Mouse (Mus musculus): ENCODE measurements around the gene Ciita. TPM values are rescaled to one million over a fixed set of nuclear protein-coding genes. Genes with fewer than 3 reads are reported as not detected.

Ciita gene
- polyA plus RNA-seq, 1 experiment = 0.22 TPM

- Histone ChIP-seq H3K4me1 (no peaks in the 10 kb centered on the region; the same call in 1 of the 2 replicates), H3K4me3 (replicated peaks) (no peak overlapping the region), H3K9me3 (no peaks in the 10 kb centered on the region), H3K27me3 (replicated peaks) (peaks cover 55% of the 10 kb centered on the region), H3K36me3 (replicated peaks; ENCODE audit: low read length) (no peaks in the 10 kb centered on the region)
- TF ChIP-seq GATA1 (IDR thresholded peaks at IDR 0.05; ENCODE audit: borderline replicate concordance, low read length) (no peak), FLI1 (IDR thresholded peaks at IDR 0.05; ENCODE audit: low read length) (no peak)
These were observed 28.8 kb downstream of the Ciita start for GRCm38 (mm10) chr16:10508691-10509090.

GRCm38 (mm10) chr16:10510477-10511133, 30.7 kb downstream of the Ciita start:
- Histone ChIP-seq H3K4me3 (replicated peaks) (no peak overlapping the region), H3K36me3 (replicated peaks; ENCODE audit: low read length) (no peaks in the 10 kb centered on the region), H3K9me3 (no peaks in the 10 kb centered on the region), H3K27me3 (replicated peaks) (peaks cover 53% of the 10 kb centered on the region), H3K4me1 (no peaks in the 10 kb centered on the region; the same call in 1 of the 2 replicates)
- TF ChIP-seq FLI1 (IDR thresholded peaks at IDR 0.05; ENCODE audit: low read length) (no peak), GATA1 (IDR thresholded peaks at IDR 0.05; ENCODE audit: borderline replicate concordance, low read length) (no peak)

GRCm38 (mm10) chr16:10511134-10511520, 31.3 kb downstream of the Ciita start:
- Histone ChIP-seq H3K36me3 (replicated peaks; ENCODE audit: low read length) (no peaks in the 10 kb centered on the region), H3K27me3 (replicated peaks) (peaks cover 51% of the 10 kb centered on the region), H3K4me1 (no peaks in the 10 kb centered on the region; the same call in 1 of the 2 replicates), H3K4me3 (replicated peaks) (no peak overlapping the region), H3K9me3 (no peaks in the 10 kb centered on the region)
- TF ChIP-seq GATA1 (IDR thresholded peaks at IDR 0.05; ENCODE audit: borderline replicate concordance, low read length) = no peak
- TF ChIP-seq FLI1 (IDR thresholded peaks at IDR 0.05; ENCODE audit: low read length) = no peak

- H3K27me3 ChIP-seq (replicated peaks) = peaks cover 40% of the 10 kb centered on the region
- H3K36me3 ChIP-seq (replicated peaks; ENCODE audit: low read length) = no peaks in the 10 kb centered on the region
- H3K4me3 ChIP-seq (replicated peaks) = no peak overlapping the region
- H3K9me3 ChIP-seq = no peaks in the 10 kb centered on the region
- H3K4me1 ChIP-seq = peaks cover 10% of the 10 kb centered on the region
- TF ChIP-seq GATA1 (IDR thresholded peaks at IDR 0.05; ENCODE audit: borderline replicate concordance, low read length) = no peak
- no peak for TF ChIP-seq FLI1 (IDR thresholded peaks at IDR 0.05; ENCODE audit: low read length)
These were observed 36.2 kb downstream of the Ciita start for GRCm38 (mm10) chr16:10515953-10516572.

- TF ChIP-seq FLI1 (IDR thresholded peaks at IDR 0.05; ENCODE audit: low read length) (no peak), GATA1 (IDR thresholded peaks at IDR 0.05; ENCODE audit: borderline replicate concordance, low read length) (no peak)
- H3K27me3 ChIP-seq (replicated peaks) = peaks cover 20% of the 10 kb centered on the region
- no peak overlapping the region for H3K4me3 ChIP-seq (replicated peaks)
- H3K36me3 ChIP-seq (replicated peaks; ENCODE audit: low read length) = no peaks in the 10 kb centered on the region
- no peaks in the 10 kb centered on the region for H3K9me3 ChIP-seq
- peaks cover 30% of the 10 kb centered on the region for H3K4me1 ChIP-seq
These were observed 38.2 kb downstream of the Ciita start for GRCm38 (mm10) chr16:10518030-10518429.

GRCm38 (mm10) chr16:10520908-10521614, 41.2 kb downstream of the Ciita start:
- no peak for TF ChIP-seq FLI1 (IDR thresholded peaks at IDR 0.05; ENCODE audit: low read length)
- no peak for TF ChIP-seq GATA1 (IDR thresholded peaks at IDR 0.05; ENCODE audit: borderline replicate concordance, low read length)
- Histone ChIP-seq H3K27me3 (replicated peaks) (peaks cover 10% of the 10 kb centered on the region), H3K4me3 (replicated peaks) (no peak overlapping the region), H3K9me3 (no peaks in the 10 kb centered on the region), H3K36me3 (replicated peaks; ENCODE audit: low read length) (peaks cover 4% of the 10 kb centered on the region), H3K4me1 (peaks cover 60% of the 10 kb centered on the region)

GRCm38 (mm10) chr16:10522811-10523210, 43.0 kb downstream of the Ciita start:
- TF ChIP-seq FLI1 (IDR thresholded peaks at IDR 0.05; ENCODE audit: low read length) = no peak
- no peak for TF ChIP-seq GATA1 (IDR thresholded peaks at IDR 0.05; ENCODE audit: borderline replicate concordance, low read length)

GRCm38 (mm10) chr16:10523650-10524049, 43.8 kb downstream of the Ciita start:
- Histone ChIP-seq H3K36me3 (replicated peaks; ENCODE audit: low read length) (peaks cover 19% of the 10 kb centered on the region), H3K4me1 (peaks cover 83% of the 10 kb centered on the region), H3K9me3 (no peaks in the 10 kb centered on the region), H3K4me3 (replicated peaks) (no peak overlapping the region), H3K27me3 (replicated peaks) (no peaks in the 10 kb centered on the region)
- TF ChIP-seq FLI1 (IDR thresholded peaks at IDR 0.05; ENCODE audit: low read length) (no peak), GATA1 (IDR thresholded peaks at IDR 0.05; ENCODE audit: borderline replicate concordance, low read length) (no peak)

More at GRCm38 (mm10) chr16:10522811-10523210, 43.0 kb downstream of the Ciita start:
- H3K9me3 ChIP-seq = no peaks in the 10 kb centered on the region
- peaks cover 74% of the 10 kb centered on the region for H3K4me1 ChIP-seq
- H3K27me3 ChIP-seq (replicated peaks) = peaks cover 4% of the 10 kb centered on the region
- H3K4me3 ChIP-seq (replicated peaks) = no peak overlapping the region
- peaks cover 13% of the 10 kb centered on the region for H3K36me3 ChIP-seq (replicated peaks; ENCODE audit: low read length)

- Histone ChIP-seq H3K9me3 (no peaks in the 10 kb centered on the region), H3K36me3 (replicated peaks; ENCODE audit: low read length) (peaks cover 32% of the 10 kb centered on the region), H3K27me3 (replicated peaks) (no peaks in the 10 kb centered on the region), H3K4me3 (replicated peaks) (peak overlapping the region; percentile 85), H3K4me1 (peaks cover 96% of the 10 kb centered on the region)
- TF ChIP-seq GATA1 (IDR thresholded peaks at IDR 0.05; ENCODE audit: borderline replicate concordance, low read length) (no peak), FLI1 (IDR thresholded peaks at IDR 0.05; ENCODE audit: low read length) (no peak)
These were observed 45.2 kb downstream of the Ciita start for GRCm38 (mm10) chr16:10524866-10525609.
